17 mouse cellular contexts compared by ENCODE assay signal in genomic region chr7:121393884-121394283, GRCm38 (mm10). TPM values are rescaled to one million over a fixed set of nuclear protein-coding genes. Genes with fewer than 3 reads are reported as not detected.
DNase-seq lines count a peak whose midpoint lies in the region; ATAC-seq and TF ChIP-seq lines count a peak whose summit lies in the region.
"Had no signal": no experiment of that assay in that cellular context is flagged by ENCODE, and none has a peak within 500 bp of the region (broad histone marks: within the 10 kb centered on the region; RNA-seq: fewer than 3 reads in every experiment).

No protein-coding gene starts in this region.

- H3K27me3 ChIP-seq in kidney, postnatal 0 days (ENCODE audit: insufficient read depth, low read length): peaks cover 26% of the 10 kb centered on the region
- H3K27me3 ChIP-seq in kidney, embryonic 14.5 days (ENCODE audit: control insufficient read depth, insufficient read depth, low read length): peaks cover 35% of the 10 kb centered on the region
- H3K27me3 ChIP-seq in midbrain, embryonic 16.5 days (ENCODE audit: control insufficient read depth, insufficient read depth, low read depth, low read length): peaks cover 24% of the 10 kb centered on the region

- H3K27ac ChIP-seq in kidney, postnatal 0 days: no peak overlapping the region
- H3K27ac ChIP-seq in kidney, embryonic 14.5 days (ENCODE audit: low read depth, low read length): no peak overlapping the region
- no peak overlapping the region for H3K27ac ChIP-seq in midbrain, embryonic 16.5 days (ENCODE audit: low read length)
- H3K27ac ChIP-seq: heart, embryonic 15.5 days; liver, embryonic 14.5 days had no signal

- no peaks in the 10 kb centered on the region for H3K9me3 ChIP-seq in kidney, postnatal 0 days (replicated peaks; ENCODE audit: low read length)
- H3K9me3 ChIP-seq in kidney, embryonic 14.5 days (ENCODE audit: control insufficient read depth, low read length): no peaks in the 10 kb centered on the region
- no peaks in the 10 kb centered on the region for H3K9me3 ChIP-seq in midbrain, embryonic 16.5 days (replicated peaks; ENCODE audit: control insufficient read depth, low read length, poor library complexity, severe bottlenecking)
- H3K9me3 ChIP-seq: heart, embryonic 15.5 days had no signal

- H3K9ac ChIP-seq in kidney, postnatal 0 days (ENCODE audit: low read depth, low read length): no peak overlapping the region
- H3K9ac ChIP-seq in kidney, embryonic 14.5 days (ENCODE audit: low read depth, low read length): no peak overlapping the region
- H3K9ac ChIP-seq in midbrain, embryonic 16.5 days (ENCODE audit: low read depth, low read length): no peak overlapping the region
- H3K9ac ChIP-seq: heart, embryonic 15.5 days; liver, embryonic 14.5 days had no signal

- H3K36me3 ChIP-seq in kidney, postnatal 0 days (ENCODE audit: insufficient read depth, low read length): no peaks in the 10 kb centered on the region
- H3K36me3 ChIP-seq in kidney, embryonic 14.5 days (ENCODE audit: control insufficient read depth, insufficient read depth, low read length): no peaks in the 10 kb centered on the region
- no peaks in the 10 kb centered on the region for H3K36me3 ChIP-seq in midbrain, embryonic 16.5 days (ENCODE audit: control insufficient read depth, insufficient read depth, low read length)
- H3K36me3 ChIP-seq: heart, embryonic 15.5 days had no signal

- peak; percentile 8 for DNase-seq in adrenal gland, postnatal 14 days
- DNase-seq in adrenal gland, adult 2 months: no peak
- no peak for DNase-seq in kidney, postnatal 0 days (ENCODE audit: low spot score)
- peak; percentile 5 for DNase-seq in lung, postnatal 10 days
- DNase-seq in lung, postnatal 14 days: no peak
- DNase-seq in urinary bladder, postnatal 4 days (ENCODE audit: low spot score in 2 of 2): no peak
- DNase-seq: cerebellum, adult 11 months; embryo, embryonic 11 days; kidney, postnatal 25 days; lung, postnatal 4 days had no signal

- TF ChIP-seq CTCF in kidney, postnatal 0 days (IDR thresholded peaks at IDR 0.05; ENCODE audit: low read depth): 0 out of 2 replicates have a peak, but pooled peaks have one; percentile 11

- no peak for ATAC-seq in kidney, postnatal 0 days (replicated peaks; ENCODE audit: low FRiP score, low read depth)
- ATAC-seq in kidney, embryonic 14.5 days (ENCODE audit: low FRiP score, low TSS enrichment): no peak
- ATAC-seq in midbrain, embryonic 16.5 days: no peak
- ATAC-seq: activated CD4-positive, CD25-positive, alpha-beta regulatory T cell, adult 4 months had no signal

- H3K4me3 ChIP-seq in kidney, postnatal 0 days (replicated peaks; ENCODE audit: low read depth, low read length): no peak overlapping the region
- H3K4me3 ChIP-seq in kidney, embryonic 14.5 days (ENCODE audit: low read length): no peak overlapping the region
- peak overlapping the region; percentile 53 for H3K4me3 ChIP-seq in midbrain, embryonic 16.5 days (ENCODE audit: low read depth, low read length)
- H3K4me3 ChIP-seq: heart, embryonic 15.5 days had no signal

- 66% methylated on average over 1 of the region's 1 CpGs for WGBS in kidney, postnatal 0 days
- 73% methylated on average over 1 of the region's 1 CpGs for WGBS in kidney, embryonic 14.5 days
- WGBS in midbrain, embryonic 16.5 days: 86% methylated on average over 1 of the region's 1 CpGs

- H3K4me2 ChIP-seq in kidney, postnatal 0 days (ENCODE audit: low read length): no peak overlapping the region
- no peak overlapping the region for H3K4me2 ChIP-seq in kidney, embryonic 14.5 days (replicated peaks; ENCODE audit: low read depth, low read length)
- peak overlapping the region; percentile 94 for H3K4me2 ChIP-seq in midbrain, embryonic 16.5 days (ENCODE audit: low read length)
- H3K4me2 ChIP-seq: heart, embryonic 15.5 days had no signal

- H3K4me1 ChIP-seq in kidney, postnatal 0 days (replicated peaks; ENCODE audit: insufficient read depth, low read length): 0 out of 2 replicates have a peak, but pooled peaks cover 3% of the 10 kb centered on the region
- 0 out of 2 replicates have a peak, but pooled peaks cover 5% of the 10 kb centered on the region for H3K4me1 ChIP-seq in kidney, embryonic 14.5 days (ENCODE audit: control insufficient read depth, insufficient read depth, low read length)
- peaks cover 3% of the 10 kb centered on the region for H3K4me1 ChIP-seq in midbrain, embryonic 16.5 days (ENCODE audit: control insufficient read depth, insufficient read depth, low read length)

RNA-seq across cellular contexts. Expression of gene Hs3st2, which starts 2.2 kb away (rescaled TPM):
- total RNA-seq in adrenal gland, postnatal 14 days (2021): 0.75 and 0.93 TPM in 2 replicates
- 1 to 10 TPM; 2.8 to 4.9 TPM for total RNA-seq in adrenal gland, adult 2 months (2021)
- polyA plus RNA-seq in adrenal gland, adult 2 months (2012; rRNA removed): 1.1 and 1.6 TPM in 2 replicates
- polyA plus RNA-seq in kidney, postnatal 0 days (2015; fragmentation: Nextera tagmentation; extraction: Ambion mirVana): 1.2 and 1.3 TPM in 2 replicates
- polyA plus RNA-seq in kidney, embryonic 14.5 days (2014; fragmentation: Nextera tagmentation; extraction: Ambion mirVana): 0.43 and 1.1 TPM in 2 replicates
- 13.3 and 21.1 TPM in 2 replicates for polyA plus RNA-seq in midbrain, embryonic 16.5 days (2015; fragmentation: Nextera tagmentation; extraction: Ambion mirVana)
- total RNA-seq: CH12.LX; granulocyte monocyte progenitor cell, adult 5-6 weeks had no signal
- polyA plus RNA-seq: activated CD4-positive, CD25-positive, alpha-beta regulatory T cell, adult 4 months had no signal

Comparison
In these comparisons a context has a peak if more than half of its experiments do, and no peak if none do; other contexts are left out.
1. DNase-seq: peak in adrenal gland, postnatal 14 days (single experiment) and lung, postnatal 10 days (single experiment); none in adrenal gland, adult 2 months (single experiment), kidney, postnatal 0 days (single experiment), lung, postnatal 14 days (single experiment) and urinary bladder, postnatal 4 days (0 of 2).